Mouse (Mus musculus): ENCODE data around the gene Tube1. TPM values are rescaled to one million over a fixed set of nuclear protein-coding genes. Genes with fewer than 3 reads are reported as not detected.

The Tube1 gene
- total RNA-seq (2021): 1 to 10 TPM; 1.3 to 1.9 TPM

DNA sequence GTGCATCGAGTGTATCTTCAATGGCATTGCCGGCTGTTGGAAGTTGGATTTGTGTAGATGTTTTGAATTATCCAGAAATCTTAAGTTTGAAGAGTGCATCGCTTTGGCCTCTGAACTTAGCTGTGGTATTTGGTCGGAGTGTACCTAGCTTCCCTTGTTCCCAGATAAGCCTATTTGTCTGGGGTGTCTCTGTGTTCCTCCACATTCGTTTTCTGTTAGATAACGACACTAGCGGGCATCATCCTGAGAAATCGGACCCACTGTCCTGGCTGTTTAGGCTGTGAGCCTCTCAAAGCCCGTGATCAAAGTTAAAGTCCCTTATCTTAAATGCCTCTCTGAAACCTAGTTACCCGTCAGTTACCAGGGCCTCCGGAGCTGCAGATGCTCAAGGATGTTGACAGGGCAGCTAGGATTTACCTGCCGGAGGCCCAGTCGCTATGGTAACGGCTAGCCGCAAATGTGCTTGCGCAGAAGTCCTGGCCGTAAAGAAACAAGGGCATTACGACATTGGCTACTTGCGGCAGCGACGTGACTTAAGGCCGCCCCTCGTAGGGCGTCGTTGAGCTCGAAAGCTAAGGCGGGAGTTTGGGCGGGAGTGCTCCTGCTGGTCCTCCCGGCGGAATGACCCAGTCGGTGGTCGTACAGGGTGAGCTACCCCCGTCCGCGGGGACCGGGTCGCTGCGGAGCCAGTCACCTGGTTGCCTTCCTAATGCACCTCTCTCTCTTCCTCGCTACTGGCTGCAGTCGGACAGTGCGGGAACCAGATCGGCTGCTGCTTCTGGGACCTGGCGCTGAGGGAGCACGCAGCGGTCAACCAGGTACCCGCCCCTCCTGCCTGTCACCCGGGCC is at the start of gene Tube1, which contains the start of gene Fam229b:
TSS of gene Tube1 (plus strand) at position 515 of the 849 bp plus-strand sequence.
TSS of gene Fam229b (minus strand) at position 453 of the 849 bp plus-strand sequence.
- peak; percentile 95 to 98 for DNase-seq (ENCODE audit: low spot score in 2 of 2)
- intact Hi-C loops (cut with DNase I): no loop called here

DNA sequence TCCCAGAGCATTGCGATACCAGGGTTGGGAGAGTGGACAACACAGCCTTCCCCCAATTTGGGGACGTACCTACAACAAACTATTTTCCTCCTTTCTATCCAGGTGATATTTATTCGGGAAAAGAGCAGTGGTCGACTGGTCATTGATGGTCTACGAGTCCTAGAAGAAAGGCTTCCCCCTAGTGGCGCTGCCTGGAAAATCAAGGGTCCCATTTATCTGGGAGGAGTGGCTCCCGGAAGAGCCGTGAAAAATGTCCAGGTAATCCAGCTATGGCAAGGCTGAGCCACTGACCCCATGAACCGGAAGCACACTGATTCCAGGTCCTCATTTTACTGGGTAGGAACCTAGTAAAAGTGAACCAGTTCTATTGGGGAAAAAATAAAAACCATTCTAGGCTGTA is 36.8 kb upstream of the Tube1 start:
- intact Hi-C loops (cut with DNase I): no loop called here
- DNase-seq (ENCODE audit: low spot score in 2 of 2): peak in 1 of 2 experiments; percentile 33

DNA sequence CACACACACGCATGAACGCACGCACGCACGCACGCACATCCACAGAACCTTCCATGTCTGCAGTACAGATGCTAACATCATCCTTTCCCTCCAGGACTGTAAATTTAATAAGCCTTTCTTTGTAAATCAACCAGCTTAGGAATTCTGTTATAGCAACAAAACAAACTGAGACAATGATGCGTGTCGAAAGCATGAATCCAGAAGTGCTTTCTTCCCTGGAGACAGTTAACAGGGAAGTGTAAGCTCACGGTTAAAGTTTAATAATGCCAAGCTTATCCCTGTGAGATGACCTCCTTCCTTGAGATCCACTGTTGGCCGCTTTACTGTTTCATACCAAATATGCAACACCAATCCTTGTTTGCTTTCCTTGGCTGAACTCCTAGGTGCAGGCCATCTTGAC is 35.0 kb upstream of the Tube1 start:
- no peak for DNase-seq (ENCODE audit: low spot score in 2 of 2)
- intact Hi-C loops (cut with DNase I): no loop called here

DNA sequence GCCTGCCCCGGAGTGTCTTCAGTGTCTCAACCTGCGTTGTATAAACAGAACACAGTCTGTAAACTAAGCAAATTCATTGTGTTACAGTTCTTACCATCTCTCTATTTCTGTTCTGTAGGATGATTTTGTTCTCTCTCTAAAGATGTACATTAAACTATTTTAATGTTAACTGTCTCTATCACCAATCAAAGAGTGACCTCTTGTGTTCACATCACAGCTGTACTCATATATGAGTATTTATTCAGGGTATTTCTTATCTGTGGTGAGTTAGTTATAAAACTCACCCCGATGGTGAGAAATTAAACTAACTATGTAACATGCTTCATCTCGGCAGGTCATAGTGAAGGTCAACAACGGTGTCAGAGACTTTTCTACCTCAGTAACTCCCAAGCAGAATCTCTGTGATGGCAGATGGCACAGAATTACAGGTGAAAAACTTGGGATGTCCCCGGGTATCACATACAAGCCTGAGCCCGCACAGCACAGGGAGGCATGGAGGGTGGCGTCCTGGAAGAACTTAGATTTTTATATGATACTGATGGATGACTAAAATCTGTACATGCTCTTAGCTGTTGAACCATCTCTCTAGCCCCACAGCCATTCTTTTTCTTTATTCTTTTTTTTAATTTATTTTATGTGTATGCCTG is 28.9 kb upstream of the Tube1 start:
- intact Hi-C loops (cut with DNase I): no loop called here
- DNase-seq (ENCODE audit: low spot score in 2 of 2): no peak

DNA sequence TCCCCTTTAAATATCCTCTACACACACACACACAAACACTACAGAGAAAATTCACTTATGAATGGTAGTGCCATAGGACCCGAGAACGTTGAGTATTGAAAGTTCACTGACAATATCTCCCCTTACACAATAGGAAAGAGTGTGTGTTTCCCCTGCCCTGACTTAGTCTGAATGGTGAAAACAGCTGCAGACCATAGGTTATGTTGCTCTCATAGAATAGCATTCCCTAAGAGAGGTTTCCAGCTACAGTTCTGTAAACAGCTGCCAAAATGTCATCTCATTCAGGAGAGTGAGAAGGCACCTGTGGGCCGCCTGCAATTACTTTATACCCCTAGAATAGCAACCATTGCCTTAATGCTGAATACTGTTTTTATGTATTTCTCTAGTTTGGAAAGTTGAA is 27.4 kb upstream of the Tube1 start:
- no peak for DNase-seq (ENCODE audit: low spot score in 2 of 2)
- intact Hi-C loops (cut with DNase I): no loop called here

DNA sequence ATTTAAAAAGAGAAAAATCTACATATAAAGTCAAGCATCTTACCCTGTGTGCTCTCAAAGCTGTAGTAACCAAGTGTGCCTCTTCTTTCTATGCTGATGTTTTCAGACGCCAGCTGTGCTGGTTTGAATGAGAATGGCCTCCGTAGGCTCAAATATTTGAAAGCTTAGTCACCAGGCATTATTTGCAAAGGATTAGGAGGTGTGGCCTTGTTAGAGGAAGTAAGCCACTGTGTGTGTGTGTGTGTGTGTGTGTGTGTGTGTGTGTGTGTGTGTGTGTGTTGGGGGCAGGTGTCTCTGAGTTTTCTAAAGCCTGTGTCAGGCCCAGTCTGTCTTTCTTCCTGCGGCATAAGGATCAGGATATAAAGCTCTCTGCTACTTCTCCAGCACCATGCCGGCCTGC is 26.8 kb upstream of the Tube1 start:
- no peak for DNase-seq (ENCODE audit: low spot score in 2 of 2)

DNA sequence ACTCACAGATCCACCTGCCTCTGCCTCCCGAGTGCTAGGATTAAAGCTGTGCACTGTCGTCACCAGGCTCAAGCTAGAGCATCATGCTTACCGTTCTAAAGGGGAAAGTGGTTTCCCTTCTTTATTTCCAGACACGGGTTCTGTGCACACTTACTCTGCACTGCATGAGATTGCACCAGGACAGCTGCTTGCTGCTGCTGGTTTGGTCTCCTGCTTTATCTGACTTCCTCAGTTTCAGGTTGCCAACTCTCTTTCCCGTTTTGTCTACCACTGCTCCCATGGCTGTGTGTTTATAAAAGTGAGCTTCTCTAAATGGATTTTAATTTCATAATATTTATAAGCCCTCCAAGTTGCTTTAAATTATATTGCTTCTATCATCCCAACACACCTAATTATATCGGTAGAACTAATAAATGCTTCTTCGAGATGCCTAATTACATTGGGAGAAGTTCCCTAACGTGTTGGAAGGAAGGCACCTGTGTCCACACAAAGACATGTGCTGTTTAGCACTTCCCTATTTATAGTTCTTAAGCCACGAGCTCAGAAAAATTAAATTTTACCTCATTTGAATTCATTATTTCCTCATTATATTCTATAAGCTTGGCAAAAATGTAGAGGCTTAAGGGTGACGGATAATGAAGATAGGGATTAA is 24.8 kb upstream of the Tube1 start:
- intact Hi-C loops (cut with DNase I): no loop called here
- no peak for DNase-seq (ENCODE audit: low spot score in 2 of 2)

More for the DNA sequence above, 26.8 kb upstream of the Tube1 start:
- intact Hi-C loops (cut with DNase I): no loop called here

DNA sequence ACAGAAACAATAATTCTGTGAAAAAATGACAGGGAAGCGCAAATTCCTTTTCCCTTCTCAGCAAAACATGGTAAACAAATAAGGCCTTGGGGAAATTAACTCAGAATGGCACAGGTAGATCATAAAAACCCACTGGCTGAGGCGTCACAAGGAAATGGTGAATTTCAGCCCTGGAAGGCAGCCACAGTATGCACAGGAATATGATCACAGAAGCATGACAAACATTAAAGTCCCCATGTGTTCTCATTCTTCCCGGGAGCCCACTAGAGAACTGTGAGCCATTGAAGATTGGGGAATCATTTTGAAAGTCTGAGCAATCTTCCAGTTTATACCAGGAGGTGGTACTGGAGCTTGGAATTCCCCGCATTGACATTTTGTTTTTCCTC is 24.3 kb upstream of the Tube1 start:
- intact Hi-C loops (cut with DNase I): no loop called here
- no peak for DNase-seq (ENCODE audit: low spot score in 2 of 2)

DNA sequence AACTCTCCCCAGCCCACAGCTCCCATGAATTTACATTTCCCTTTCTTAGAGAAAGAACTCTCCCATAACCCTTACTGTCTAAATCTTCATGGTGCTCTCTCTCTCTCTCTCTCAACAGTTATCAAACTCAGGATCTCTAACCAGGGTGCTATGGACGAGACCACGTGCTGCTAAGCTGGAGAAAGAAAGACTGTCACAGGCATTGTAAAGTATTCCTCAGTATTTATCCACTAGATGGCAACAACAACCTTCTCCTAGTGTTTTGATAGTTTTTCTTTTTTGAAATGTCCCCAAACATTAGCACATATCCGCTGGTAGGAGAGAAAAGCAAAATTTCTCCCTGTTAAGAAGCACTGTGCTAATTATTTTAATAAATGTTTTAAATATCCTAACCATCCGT is 12.4 kb upstream of the Tube1 start:
- no peak for DNase-seq (ENCODE audit: low spot score in 2 of 2)
- intact Hi-C loops (cut with DNase I): no loop called here

DNA sequence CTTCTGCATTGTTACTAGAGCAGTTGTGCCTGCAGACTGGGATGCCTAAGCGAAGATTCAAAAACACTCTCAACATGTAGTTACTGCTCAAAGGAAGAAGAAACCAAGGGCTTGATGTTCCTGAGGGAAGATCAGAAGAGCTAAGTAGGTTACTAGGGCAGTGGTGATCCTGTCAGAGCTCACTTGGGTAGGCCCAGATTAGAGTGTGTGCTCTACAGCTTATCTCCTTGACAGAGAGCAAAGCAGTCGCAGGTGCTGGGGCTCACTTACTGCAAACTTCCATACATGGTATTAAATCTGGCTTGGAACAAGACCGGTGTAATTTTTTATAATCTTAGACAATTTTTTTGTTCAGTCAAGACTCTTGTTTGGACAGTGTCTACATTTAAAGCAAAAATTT is 4.0 kb downstream of the Tube1 start:
- DNase-seq (ENCODE audit: low spot score in 2 of 2): no peak
- intact Hi-C loops (cut with DNase I): no loop called here

DNA sequence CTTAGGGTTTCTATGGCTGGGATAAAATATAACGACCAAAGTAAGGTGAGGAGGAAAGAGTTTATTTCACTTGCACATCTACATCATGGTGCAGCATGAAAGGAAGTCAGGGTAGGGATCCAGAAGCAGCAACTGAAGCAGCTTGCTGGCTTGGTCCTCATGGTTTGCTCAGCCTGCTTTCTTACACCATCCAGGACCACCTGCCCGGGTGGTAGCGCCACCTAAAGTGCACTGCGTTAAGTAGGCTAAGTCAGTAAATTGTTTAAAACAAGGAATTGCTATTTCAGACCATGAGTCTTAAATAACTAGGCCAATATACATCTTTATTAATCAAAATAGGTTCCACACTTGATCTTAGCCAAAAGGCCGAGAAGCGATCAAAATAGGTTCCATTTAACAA is 5.0 kb downstream of the Tube1 start:
- no peak for DNase-seq (ENCODE audit: low spot score in 2 of 2)
- intact Hi-C loops (cut with DNase I): no loop called here

DNA sequence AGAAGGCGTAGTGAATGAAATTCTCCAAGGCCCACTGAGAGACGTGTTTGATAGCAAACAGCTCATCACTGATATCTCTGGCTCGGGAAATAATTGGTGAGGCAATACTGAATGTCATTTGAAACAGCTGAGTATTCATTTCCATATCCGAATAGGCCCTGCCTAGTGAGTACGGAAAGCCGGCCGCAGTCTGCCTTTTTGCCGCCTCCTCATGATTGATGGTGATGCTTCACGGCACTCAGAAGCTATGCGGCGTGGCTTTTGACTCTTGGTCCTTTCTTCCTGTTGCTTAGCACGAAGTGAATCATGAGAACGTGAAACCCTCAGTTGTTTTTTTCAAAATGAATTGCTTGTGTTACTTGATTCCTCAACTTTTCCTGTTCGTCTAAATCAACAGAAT is 7.1 kb downstream of the Tube1 start:
- DNase-seq (ENCODE audit: low spot score in 2 of 2): no peak
- intact Hi-C loops (cut with DNase I): no loop called here

DNA sequence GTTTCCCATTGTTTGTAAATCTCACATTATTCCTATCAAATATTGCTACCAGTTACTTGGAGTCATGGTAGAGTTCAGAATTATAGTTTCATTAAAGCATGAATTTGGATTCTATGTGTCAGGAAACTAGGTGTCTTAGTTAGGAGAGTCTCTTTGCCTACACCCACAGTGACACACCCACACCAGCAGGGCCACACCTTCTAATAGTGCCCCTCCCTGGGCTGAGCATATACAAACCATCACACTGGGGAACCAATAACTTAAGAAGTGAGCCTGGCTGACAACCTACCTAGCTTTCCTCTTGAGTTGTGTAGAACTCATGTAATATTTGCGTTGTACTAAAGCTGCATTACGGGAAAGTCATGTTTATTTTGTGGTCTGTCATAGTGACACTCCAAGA is 7.6 kb downstream of the Tube1 start:
- no peak for DNase-seq (ENCODE audit: low spot score in 2 of 2)
- intact Hi-C loops (cut with DNase I): no loop called here

DNA sequence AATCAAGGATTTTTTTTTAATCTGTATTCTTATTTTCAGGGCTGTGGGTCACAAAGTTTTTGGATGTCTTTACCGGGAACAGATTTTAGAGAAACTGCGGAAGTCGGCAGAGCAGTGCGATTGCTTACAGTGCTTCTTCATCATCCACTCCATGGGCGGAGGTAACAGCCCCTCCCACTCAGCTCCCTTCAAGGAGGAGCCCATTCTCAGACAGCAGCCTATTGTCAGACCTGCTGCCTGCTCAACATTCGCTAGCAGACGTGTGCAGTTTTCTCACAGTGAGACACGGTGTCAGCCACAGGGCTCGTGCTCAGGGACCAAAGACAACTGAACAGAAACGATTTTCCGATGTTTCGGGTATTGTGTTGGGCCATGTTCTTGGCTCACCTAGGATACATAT is 8.4 kb downstream of the Tube1 start:
- intact Hi-C loops (cut with DNase I): no loop called here
- no peak for DNase-seq (ENCODE audit: low spot score in 2 of 2)

DNA sequence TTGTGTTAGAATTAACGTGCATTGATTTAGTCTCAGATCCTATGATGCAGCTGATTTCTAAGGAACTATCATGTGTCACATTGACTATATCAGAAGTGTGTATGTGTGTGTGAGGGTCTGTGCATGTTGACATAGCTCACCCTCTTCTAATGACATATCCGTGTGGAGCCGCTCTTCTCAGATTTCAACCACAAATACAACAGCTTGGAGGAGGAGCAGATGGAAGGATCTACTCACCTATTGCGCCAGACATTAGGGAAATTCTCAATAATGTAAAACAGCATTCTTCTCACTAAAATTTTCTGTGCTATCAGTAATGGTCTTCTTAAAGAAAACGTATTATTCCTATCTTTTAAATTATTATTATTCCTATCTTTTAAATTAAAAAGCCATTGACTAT is 22.9 kb downstream of the Tube1 start:
- intact Hi-C loops (cut with DNase I): no loop called here
- DNase-seq (ENCODE audit: low spot score in 2 of 2): no peak

DNA sequence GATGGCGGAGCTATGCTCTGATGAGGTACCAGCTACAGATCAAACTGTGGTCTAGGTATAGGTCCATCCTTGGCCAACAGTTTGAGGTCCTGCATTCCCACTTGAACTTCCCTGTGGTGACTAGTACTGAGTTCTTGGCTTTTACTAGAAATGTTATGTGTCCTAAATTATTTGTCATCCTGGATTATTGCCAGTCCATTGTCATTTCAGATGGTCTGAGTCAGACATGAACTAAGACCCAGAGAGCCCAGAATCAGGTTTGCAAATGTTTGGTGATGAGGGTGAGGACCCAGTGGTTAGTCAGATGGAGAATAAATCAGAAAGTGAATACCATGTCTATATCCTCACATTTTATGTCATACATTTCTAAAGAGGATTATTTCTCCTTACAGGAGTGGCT is 23.5 kb downstream of the Tube1 start:
- no peak for DNase-seq (ENCODE audit: low spot score in 2 of 2)
- intact Hi-C loops (cut with DNase I): no loop called here

DNA sequence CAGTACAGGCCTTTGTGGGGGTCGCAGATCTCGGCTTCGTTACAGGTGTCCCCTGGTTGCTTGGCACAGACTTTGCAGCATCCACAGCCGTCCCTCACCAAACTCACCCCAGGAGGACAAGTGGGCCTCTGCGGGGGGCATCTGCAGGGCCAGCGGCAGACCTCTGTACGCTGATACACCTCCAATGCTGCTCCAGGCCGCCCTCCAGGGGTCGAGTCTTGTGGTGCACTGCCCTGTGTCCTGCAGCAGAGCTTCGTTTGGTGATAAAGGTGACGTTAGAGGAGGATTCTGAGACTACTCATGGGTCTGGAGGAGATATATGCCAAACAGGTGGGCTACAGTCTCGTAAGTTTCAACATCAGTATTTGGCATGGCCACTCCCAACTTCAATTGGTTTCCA is 24.5 kb downstream of the Tube1 start:
- no peak for DNase-seq (ENCODE audit: low spot score in 2 of 2)
- intact Hi-C loops (cut with DNase I): no loop called here

DNA sequence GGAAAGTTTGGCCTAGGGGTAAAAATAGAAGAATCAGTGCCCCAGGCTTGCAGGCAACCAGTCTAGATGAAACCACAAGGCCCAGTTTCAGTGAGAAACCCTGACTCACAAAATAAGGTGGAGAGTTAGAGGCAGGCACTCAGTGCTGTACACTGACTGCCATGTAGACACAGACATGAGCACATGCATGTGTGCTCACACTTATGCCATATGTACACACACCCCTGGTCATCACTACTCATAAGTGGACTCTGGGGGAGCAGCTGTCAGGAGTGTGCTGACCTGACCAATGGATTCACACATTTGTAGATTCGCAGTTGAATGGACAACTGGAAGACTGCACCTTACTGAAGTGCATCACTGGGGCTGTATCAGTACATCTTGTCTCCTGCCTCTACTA is 27.6 kb downstream of the Tube1 start:
- DNase-seq (ENCODE audit: low spot score in 2 of 2): no peak
- intact Hi-C loops (cut with DNase I): no loop called here

DNA sequence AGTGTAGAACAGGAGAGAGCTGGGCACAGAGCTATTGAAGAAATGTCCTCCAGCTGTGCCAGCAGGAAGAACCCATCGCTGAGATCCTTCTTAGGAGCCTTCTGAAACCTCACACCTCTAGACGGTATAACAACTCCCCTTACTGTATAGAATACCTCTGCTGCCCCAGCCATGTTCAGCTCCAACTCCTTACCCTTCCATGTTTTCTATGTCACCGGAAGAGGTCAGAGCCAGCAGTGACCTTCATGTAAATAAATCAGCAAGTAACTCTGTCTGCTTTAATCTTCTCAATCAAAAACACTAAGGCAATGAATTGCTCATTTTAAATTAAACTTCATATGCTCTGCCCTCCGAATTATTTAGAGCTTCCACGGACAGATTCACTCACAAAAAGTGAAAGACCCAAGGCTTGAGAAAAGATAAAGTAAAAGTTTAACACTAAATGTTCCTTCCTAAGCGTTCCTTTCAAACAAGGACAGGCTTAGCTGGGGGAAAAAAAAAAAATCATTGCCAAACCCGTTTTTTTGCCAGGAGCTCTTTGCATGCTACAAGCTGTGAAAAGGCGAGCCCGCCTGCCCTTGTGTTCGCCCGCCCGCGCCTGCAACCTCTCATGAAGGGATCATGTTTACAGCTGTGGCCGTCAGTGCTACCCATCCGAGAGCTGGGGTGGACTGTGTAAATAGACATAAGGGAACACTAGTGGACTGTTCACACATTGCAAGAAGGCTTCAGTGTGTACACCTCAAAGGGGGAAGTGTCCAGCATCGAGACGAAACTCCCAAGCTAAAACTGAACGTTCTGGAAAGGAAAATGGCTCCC is 29.1 kb downstream of the Tube1 start:
- intact Hi-C loops (cut with DNase I): no loop called here
- no peak for DNase-seq (ENCODE audit: low spot score in 2 of 2)

DNA sequence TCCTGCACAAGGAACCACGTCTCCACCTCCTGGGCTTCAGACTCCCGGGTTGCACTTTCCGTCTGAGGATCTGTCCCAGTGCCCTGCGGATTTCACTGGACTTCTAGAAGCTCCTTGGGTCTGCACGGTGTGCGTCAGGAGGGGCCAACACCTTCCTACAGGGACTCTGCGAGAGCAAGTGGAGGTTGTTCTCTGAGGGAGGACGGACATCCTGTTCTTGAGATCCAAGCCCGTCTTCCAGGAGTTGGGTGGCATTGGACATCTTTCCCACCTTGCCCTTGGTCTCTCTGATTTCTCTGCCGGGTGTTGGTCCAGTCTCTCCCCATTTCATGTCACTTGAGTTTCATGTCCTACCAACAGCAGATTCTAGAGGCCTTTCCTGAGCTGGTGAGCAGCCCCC is 29.9 kb downstream of the Tube1 start, which contains the start of gene Ccn6:
TSS of gene Ccn6 (minus strand) at position 101 of the 400 bp plus-strand sequence.
- intact Hi-C loops (cut with DNase I): no loop called here
- no peak for DNase-seq (ENCODE audit: low spot score in 2 of 2)

Measured in left cerebral cortex, postnatal 25 days (tissue).